Mouse (Mus musculus) hindbrain, embryonic 10.5 days (tissue): ENCODE results near the gene Sdc3. TPM values are rescaled to one million over a fixed set of nuclear protein-coding genes. Genes with fewer than 3 reads are reported as not detected.

Experiments used
- DNase-seq: peaks from one replicate; pipeline ENCODE4 v3.0.0-alpha.2; 2017; ENCODE audit warnings: low spot score
- H3K27ac ChIP-seq: fragments of 300-500 bp; sonication (generic); 2 replicates; pipeline ENCODE4 v1.5.1; 2016; ENCODE audit warnings: mild to moderate bottlenecking, moderate library complexity
- H3K27me3 ChIP-seq: fragments of 300-500 bp; sonication (generic); 2 replicates; pipeline ENCODE4 v1.6.1; 2016; ENCODE audit warnings: mild to moderate bottlenecking; ENCODE audit not compliant: poor library complexity, insufficient read depth, severe bottlenecking
- H3K36me3 ChIP-seq: fragments of 300-500 bp; sonication (generic); 2 replicates; pipeline ENCODE4 v1.6.1; 2016; ENCODE audit warnings: mild to moderate bottlenecking, moderate library complexity
- H3K4me1 ChIP-seq: fragments of 300-500 bp; sonication (generic); replicated peaks from 2 replicates; pipeline ENCODE4 v1.6.1; 2016; ENCODE audit warnings: mild to moderate bottlenecking
- H3K4me3 ChIP-seq: fragments of 300-500 bp; sonication (generic); 2 replicates; pipeline ENCODE4 v1.5.1; 2016; ENCODE audit warnings: mild to moderate bottlenecking, moderate library complexity
- H3K9me3 ChIP-seq: fragments of 300-500 bp; sonication (generic); 2 replicates; pipeline ENCODE4 v1.6.1; 2016; ENCODE audit warnings: mild to moderate bottlenecking, moderate library complexity
- WGBS: fragments of 180-500 bp; shearing (Covaris S2); methylation state at CpG from one replicate; pipeline ENCODE4 v1.1.7; 2016; 5-methylcytosine and 5-hydroxymethylcytosine counted together
- polyA plus RNA-seq: library from polyadenylated mRNA; unstranded; fragments of >200 nt; fragmentation: Nextera tagmentation; extraction: Ambion mirVana; gene quantifications from 2 replicates; pipeline ENCODE4 v1.2.1, GENCODE M21; 2016

The Sdc3 gene
- polyA plus RNA-seq, 1 experiment from 2014 or later: 38.4 TPM

- DNase-seq: no peak
- Histone ChIP-seq H3K4me3 (no peak overlapping the region), H3K9me3 (no peaks in the 10 kb centered on the region), H3K27ac (no peak overlapping the region; the same call in 1 of the 2 replicates), H3K36me3 (no peaks in the 10 kb centered on the region), H3K4me1 (peaks cover 43% of the 10 kb centered on the region), H3K27me3 (peaks cover 54% of the 10 kb centered on the region)
- 36% methylated on average over 11 of the region's 11 CpGs for WGBS
Measured at GRCm38 (mm10) chr4:130872414-130872813, 80.1 kb downstream of the Sdc3 start.

GRCm38 (mm10) chr4:130873440-130873839 lies 81.1 kb downstream of the Sdc3 start:
- no peak overlapping the region for H3K4me3 ChIP-seq
- H3K9me3 ChIP-seq: no peaks in the 10 kb centered on the region
- H3K36me3 ChIP-seq: no peaks in the 10 kb centered on the region
- 85% methylated on average over 5 of the region's 5 CpGs for WGBS
- H3K4me1 ChIP-seq: peaks cover 41% of the 10 kb centered on the region
- DNase-seq: no peak
- H3K27me3 ChIP-seq: peaks cover 48% of the 10 kb centered on the region
- no peak overlapping the region for H3K27ac ChIP-seq

- Histone ChIP-seq H3K4me3 (no peak overlapping the region), H3K9me3 (no peaks in the 10 kb centered on the region), H3K27me3 (peaks cover 51% of the 10 kb centered on the region), H3K36me3 (no peaks in the 10 kb centered on the region), H3K27ac (peak overlapping the region; percentile 70), H3K4me1 (peaks cover 49% of the 10 kb centered on the region)
- DNase-seq: no peak
- 41% methylated on average over 10 of the region's 10 CpGs for WGBS
Measured at GRCm38 (mm10) chr4:130874601-130875000, 82.3 kb downstream of the Sdc3 start.

Other genes starting within 250 kb of the Sdc3 start
- gene Nkain1, start 218.4 kb upstream of the Sdc3 start, polyA plus RNA-seq: 5.9 and 14.4 TPM in 2 replicates
- 103 and 118 TPM in 2 replicates for gene Pum1, start 129.2 kb upstream of the Sdc3 start, polyA plus RNA-seq
- 21.3 and 25.9 TPM in 2 replicates for gene Laptm5, start 120.6 kb downstream of the Sdc3 start, polyA plus RNA-seq
- 0.17 TPM in 1 of 2 replicates, not detected in the other for gene Matn1, start 151.8 kb downstream of the Sdc3 start, polyA plus RNA-seq